Mouse (Mus musculus): ENCODE results near the gene Rpl36al.

The Rpl36al gene

GRCm38 (mm10) chr12:69183583-69184308 is at the start of gene Rpl36al, which contains the start of gene Mgat2:
Gene Rpl36al (minus strand): TSS chr12:69184083.
Gene Mgat2 (plus strand): TSS chr12:69184157.
- in situ Hi-C loops (cut with MboI, MseI), result loop anchor here (25.0 kb wide), 2 partner anchors 404 to 1779 kb away; partner anchors contain the start of genes Psma3 and Vcpkmt

GRCm38 (mm10) chr12:69229251-69229650 is 45.4 kb upstream of the Rpl36al start:
- in situ Hi-C loops (cut with MboI, MseI), result loop anchor here (5.0 kb wide), 1 partner anchor 78 kb away; no protein-coding TSS in a partner anchor

GRCm38 (mm10) chr12:69227776-69228466 is 44.0 kb upstream of the Rpl36al start, which contains the start of gene Pole2:
Gene Pole2 (minus strand): TSS chr12:69228195.
- in situ Hi-C loops (cut with MboI, MseI), result loop anchor here (5.0 kb wide), 1 partner anchor 79 kb away; no protein-coding TSS in a partner anchor

- in situ Hi-C loops (cut with MboI, MseI), result no loop called here
Measured at GRCm38 (mm10) chr12:69220613-69221277, 36.9 kb upstream of the Rpl36al start.

GRCm38 (mm10) chr12:69216587-69216986 is 32.7 kb upstream of the Rpl36al start:
- in situ Hi-C loops (cut with MboI, MseI), result no loop called here

- in situ Hi-C loops (cut with MboI, MseI), result no loop called here
Measured at GRCm38 (mm10) chr12:69215000-69215785, 31.3 kb upstream of the Rpl36al start.

GRCm38 (mm10) chr12:69214393-69214792 is 30.5 kb upstream of the Rpl36al start:
- in situ Hi-C loops (cut with MboI, MseI), result no loop called here

GRCm38 (mm10) chr12:69213186-69213777 is 29.4 kb upstream of the Rpl36al start:
- in situ Hi-C loops (cut with MboI, MseI), result no loop called here

- in situ Hi-C loops (cut with MboI, MseI), result no loop called here
Measured at GRCm38 (mm10) chr12:69211057-69211456, 27.2 kb upstream of the Rpl36al start.

GRCm38 (mm10) chr12:69210056-69210979 is 26.4 kb upstream of the Rpl36al start:
- in situ Hi-C loops (cut with MboI, MseI), result no loop called here

- in situ Hi-C loops (cut with MboI, MseI), result no loop called here
Measured at GRCm38 (mm10) chr12:69208520-69208919, 24.6 kb upstream of the Rpl36al start.

- in situ Hi-C loops (cut with MboI, MseI), result no loop called here
Measured at GRCm38 (mm10) chr12:69207926-69208325, 24.0 kb upstream of the Rpl36al start.

GRCm38 (mm10) chr12:69207396-69207795 is 23.5 kb upstream of the Rpl36al start:
- in situ Hi-C loops (cut with MboI, MseI), result no loop called here

GRCm38 (mm10) chr12:69204052-69204833 is 20.4 kb upstream of the Rpl36al start, which contains the start of gene Gm49384:
Gene Gm49384 (minus strand): TSS chr12:69204267.
- in situ Hi-C loops (cut with MboI, MseI), result no loop called here

GRCm38 (mm10) chr12:69198985-69199384 is 15.1 kb upstream of the Rpl36al start:
- in situ Hi-C loops (cut with MboI, MseI), result loop anchor here (25.0 kb wide), 2 partner anchors 388 to 1763 kb away; partner anchors contain the start of genes Psma3 and Vcpkmt

GRCm38 (mm10) chr12:69198164-69198535 is 14.3 kb upstream of the Rpl36al start, which contains the start of gene Dnaaf2:
Gene Dnaaf2 (minus strand): TSS chr12:69198429.
- in situ Hi-C loops (cut with MboI, MseI), result loop anchor here (25.0 kb wide), 2 partner anchors 389 to 1764 kb away; partner anchors contain the start of genes Psma3 and Vcpkmt

- in situ Hi-C loops (cut with MboI, MseI), result loop anchor here (25.0 kb wide), 2 partner anchors 390 to 1765 kb away; partner anchors contain the start of genes Psma3 and Vcpkmt
Measured at GRCm38 (mm10) chr12:69197378-69198163, 13.7 kb upstream of the Rpl36al start.

Data from T-helper 1 cell (primary cell).